Mouse (Mus musculus) small intestine, adult 2 months (tissue): ENCODE data around the gene Runx1. TPM values are rescaled to one million over a fixed set of nuclear protein-coding genes. Genes with fewer than 3 reads are reported as not detected.
A peak's percentile ranks its signal among the peaks of the same experiment; 100 is the strongest.

Experiments used
- H3K27ac ChIP-seq: fragments of 200-500 bp; 2 replicates; pipeline ENCODE4 v1.5.1; 2012; ENCODE audit warnings: low read depth, low read length, control low read depth, inconsistent platforms; ENCODE audit not compliant: insufficient read depth
- H3K27me3 ChIP-seq: fragments of 200-500 bp; 2 replicates; pipeline ENCODE4 v1.6.1; 2012; ENCODE audit warnings: mild to moderate bottlenecking, moderate library complexity, low read length, inconsistent platforms; ENCODE audit not compliant: control insufficient read depth, insufficient read depth
- H3K36me3 ChIP-seq: fragments of 200-500 bp; 2 replicates; pipeline ENCODE4 v1.6.1; 2012; ENCODE audit warnings: mild to moderate bottlenecking, low read length, control low read depth, inconsistent platforms; ENCODE audit not compliant: control insufficient read depth, insufficient read depth
- H3K4me1 ChIP-seq: fragments of 200-500 bp; 2 replicates; pipeline ENCODE4 v1.6.1; 2012; ENCODE audit warnings: low read length, inconsistent platforms, mixed read lengths; ENCODE audit not compliant: control insufficient read depth, insufficient read depth, insufficient read length
- H3K4me3 ChIP-seq: fragments of 200-500 bp; 2 replicates; pipeline ENCODE4 v1.5.1; 2012; ENCODE audit warnings: low read depth, mild to moderate bottlenecking, control low read depth, inconsistent platforms, low read length, moderate library complexity
- CTCF ChIP-seq: fragments of 200-500 bp; IDR thresholded peaks from 2 replicates; pipeline ENCODE4 v1.5.1; 2012; ENCODE audit warnings: low read depth, mild to moderate bottlenecking, control low read depth, inconsistent platforms, low read length, moderate library complexity, mixed read lengths; ENCODE audit not compliant: insufficient replicate concordance, insufficient read length; ENCODE audit errors: extremely low read depth
- POLR2A ChIP-seq: fragments of 200-500 bp; IDR thresholded peaks from 2 replicates; pipeline ENCODE4 v1.6.1; 2012; ENCODE audit warnings: low read depth, mild to moderate bottlenecking, control low read depth, inconsistent platforms, low read length, moderate library complexity
- WGBS: fragments of 180-500 bp; shearing (Covaris S2); methylation state at CpG from one replicate; pipeline ENCODE4 v1.1.7; 2018; 5-methylcytosine and 5-hydroxymethylcytosine counted together
- polyA plus RNA-seq: library from polyadenylated mRNA; depleted of rRNA; stranded (reverse); fragments of >200 nt; gene quantifications from 2 replicates; pipeline ENCODE4 v1.2.3, GENCODE M21; 2012

The Runx1 gene
- polyA plus RNA-seq, 1 experiment: 15.4 TPM

GRCm38 (mm10) chr16:92612546-92612945 lies 213.4 kb downstream of the Runx1 start:
- TF ChIP-seq POLR2A (no peak), CTCF (no peak)
- Histone ChIP-seq H3K4me1 (peaks cover 29% of the 10 kb centered on the region), H3K27me3 (no peaks in the 10 kb centered on the region), H3K36me3 (no peaks in the 10 kb centered on the region), H3K4me3 (no peak overlapping the region), H3K27ac (no peak overlapping the region)
- WGBS: 61% methylated on average over 8 of the region's 8 CpGs

- no peaks in the 10 kb centered on the region for H3K36me3 ChIP-seq
- WGBS: 71% methylated on average over 12 of the region's 12 CpGs
- no peak overlapping the region for H3K27ac ChIP-seq
These were observed 214.3 kb downstream of the Runx1 start for GRCm38 (mm10) chr16:92611641-92612149.

DNA sequence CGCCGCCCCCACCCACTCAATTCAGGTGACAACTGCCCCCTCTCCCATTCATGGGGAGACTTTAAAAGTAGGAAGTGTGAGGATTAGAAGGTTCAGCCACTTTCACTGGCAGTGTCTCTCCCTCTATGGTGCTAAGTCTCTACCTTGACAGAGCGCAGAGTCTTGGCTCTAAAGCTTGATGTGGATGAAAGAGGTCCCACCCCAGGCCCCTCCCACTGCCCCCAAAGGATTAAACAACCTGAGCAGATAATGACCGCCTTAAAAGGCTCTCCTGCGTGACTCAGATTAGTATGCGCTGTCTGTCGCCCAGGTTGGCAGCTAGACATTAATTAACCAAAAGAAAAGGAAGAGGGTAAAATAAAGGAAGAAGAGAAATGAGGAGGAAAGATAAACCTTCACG lies 215.5 kb downstream of the Runx1 start:
- H3K4me3 ChIP-seq: no peak overlapping the region
- TF ChIP-seq CTCF (no peak), POLR2A (no peak)
- H3K27ac ChIP-seq: peak overlapping the region; percentile 82
- peaks cover 29% of the 10 kb centered on the region for H3K4me1 ChIP-seq
- H3K27me3 ChIP-seq: no peaks in the 10 kb centered on the region
- WGBS: 32% methylated on average over 8 of the region's 8 CpGs
- peaks cover under 1% of the 10 kb centered on the region; the same call in 1 of the 2 replicates for H3K36me3 ChIP-seq

More at GRCm38 (mm10) chr16:92611641-92612149, 214.3 kb downstream of the Runx1 start:
- H3K27me3 ChIP-seq: no peaks in the 10 kb centered on the region
- TF ChIP-seq CTCF (no peak), POLR2A (no peak)
- H3K4me3 ChIP-seq: no peak overlapping the region
- H3K4me1 ChIP-seq: peaks cover 29% of the 10 kb centered on the region

GRCm38 (mm10) chr16:92609717-92610077 lies 216.3 kb downstream of the Runx1 start:
- Histone ChIP-seq H3K4me3 (no peak overlapping the region), H3K4me1 (peaks cover 29% of the 10 kb centered on the region), H3K27me3 (no peaks in the 10 kb centered on the region), H3K27ac (peak overlapping the region; percentile 82), H3K36me3 (peaks cover 3% of the 10 kb centered on the region)
- no peak for TF ChIP-seq POLR2A
- TF ChIP-seq CTCF: no peak
- 50% methylated on average over 11 of the region's 11 CpGs for WGBS

- TF ChIP-seq POLR2A: no peak
- no peak for TF ChIP-seq CTCF
- no peak overlapping the region for H3K4me3 ChIP-seq
- 12% methylated on average over 8 of the region's 8 CpGs for WGBS
- H3K27me3 ChIP-seq: no peaks in the 10 kb centered on the region
- H3K27ac ChIP-seq: peak overlapping the region; percentile 82
- H3K36me3 ChIP-seq: peaks cover 3% of the 10 kb centered on the region
- H3K4me1 ChIP-seq: peaks cover 29% of the 10 kb centered on the region
These were observed 216.8 kb downstream of the Runx1 start for GRCm38 (mm10) chr16:92609006-92609716.

- Histone ChIP-seq H3K27ac (no peak overlapping the region), H3K36me3 (peaks cover 3% of the 10 kb centered on the region), H3K27me3 (no peaks in the 10 kb centered on the region), H3K4me1 (peaks cover 26% of the 10 kb centered on the region), H3K4me3 (no peak overlapping the region)
- WGBS: 66% methylated on average over 14 of the region's 14 CpGs
- TF ChIP-seq POLR2A (no peak), CTCF (no peak)
These were observed 217.6 kb downstream of the Runx1 start for GRCm38 (mm10) chr16:92608180-92608960.

- Histone ChIP-seq H3K27me3 (no peaks in the 10 kb centered on the region), H3K27ac (no peak overlapping the region), H3K4me3 (no peak overlapping the region), H3K36me3 (peaks cover 3% of the 10 kb centered on the region), H3K4me1 (peaks cover 15% of the 10 kb centered on the region)
- no peak for TF ChIP-seq CTCF
- no peak for TF ChIP-seq POLR2A
- WGBS: 91% methylated on average over 7 of the region's 7 CpGs
These were observed 219.4 kb downstream of the Runx1 start for GRCm38 (mm10) chr16:92606491-92606965.
